Mouse (Mus musculus): ENCODE results near the gene Mapk11. TPM values are rescaled to one million over a fixed set of nuclear protein-coding genes. Genes with fewer than 3 reads are reported as not detected.

Mapk11 gene
- total RNA-seq, 4 experiments from 2014 or later = 1.1 to 2.8 (median 2.7) TPM

DNA sequence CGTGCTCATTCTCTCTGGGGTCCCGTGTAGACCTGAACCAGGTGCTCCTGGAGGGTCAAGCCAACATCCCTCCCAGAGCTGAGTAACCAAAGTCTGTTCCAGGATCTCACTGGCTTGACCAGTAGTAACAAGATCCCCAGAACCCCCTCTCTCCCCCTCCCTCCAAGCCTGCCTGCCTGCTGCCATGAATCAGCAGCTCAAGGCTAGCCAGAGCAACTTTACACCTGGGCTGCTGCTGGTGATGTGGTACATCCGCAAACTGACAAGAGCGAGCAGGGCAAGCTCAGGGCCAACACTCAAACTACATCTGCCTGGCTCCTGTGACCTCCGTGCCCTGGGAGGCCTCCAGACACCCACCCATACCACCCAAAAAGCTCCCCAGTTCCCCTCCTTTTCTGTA lies 8.0 kb downstream of the Mapk11 start:
- no peak for DNase-seq (ENCODE audit: low spot score)

DNA sequence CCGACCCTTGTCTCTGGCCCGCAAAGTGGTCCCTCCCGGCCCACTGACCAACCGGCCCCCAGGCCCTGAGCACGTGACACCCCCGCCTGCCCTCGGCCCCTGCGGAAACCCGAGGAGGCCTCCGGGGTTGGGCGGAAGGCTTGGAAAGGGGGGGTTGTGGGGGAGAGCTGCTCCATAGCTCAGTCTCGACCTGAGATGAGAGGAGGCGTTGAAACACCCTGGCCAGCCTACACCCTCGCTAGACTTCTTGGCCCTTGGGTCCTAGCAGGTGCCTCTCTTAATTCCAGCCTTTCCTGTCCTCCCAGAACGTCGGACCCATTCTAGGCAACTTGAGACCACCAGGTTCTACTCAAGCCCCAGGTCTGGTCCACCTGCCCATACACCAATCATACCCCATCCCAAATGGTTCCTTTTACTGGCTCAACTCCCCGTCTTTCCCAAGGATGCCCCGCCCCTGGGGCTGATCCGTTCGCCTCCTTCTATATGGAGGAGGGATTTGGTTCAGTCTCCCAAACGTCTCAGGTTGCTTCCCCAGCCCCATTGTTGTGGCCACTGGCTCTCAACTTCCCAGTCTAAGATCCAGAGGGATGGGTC lies 8.7 kb downstream of the Mapk11 start, which contains the start of gene Mapk12:
Gene Mapk12, minus strand, starts transcription at position 45 of the 594 bp plus-strand sequence.
- peak; percentile 72 for DNase-seq (ENCODE audit: low spot score)

DNA sequence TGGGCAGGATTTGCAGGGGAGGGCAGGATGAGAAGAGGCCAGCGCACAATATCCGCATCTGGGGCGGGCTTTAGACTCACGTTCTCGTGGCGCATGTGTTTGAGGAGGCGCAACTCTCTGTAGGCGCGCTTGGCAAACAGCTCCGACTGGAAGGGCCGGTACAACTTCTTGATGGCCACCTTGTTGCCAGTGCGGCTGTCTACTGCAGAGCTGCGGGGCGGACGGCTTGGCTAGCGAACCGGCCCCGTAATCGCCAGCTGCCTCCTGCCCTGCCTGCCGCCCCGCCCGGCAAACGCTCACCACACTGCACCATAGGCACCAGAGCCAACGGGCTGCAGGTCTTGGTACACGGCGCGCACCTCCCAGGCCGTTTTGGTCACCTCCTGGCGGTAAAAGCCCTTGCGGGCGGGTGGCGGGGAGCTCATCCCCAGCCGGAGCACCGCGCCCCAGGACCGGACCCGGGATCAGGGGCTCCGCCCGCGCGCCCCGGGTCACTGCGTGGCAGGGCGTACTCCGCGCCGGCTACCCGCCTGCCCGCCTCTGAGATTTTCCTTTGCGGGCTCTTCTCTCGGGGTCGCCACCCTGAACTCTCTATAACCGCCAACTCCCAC lies 9.3 kb downstream of the Mapk11 start:
- DNase-seq (ENCODE audit: low spot score) = peak; percentile 72

DNA sequence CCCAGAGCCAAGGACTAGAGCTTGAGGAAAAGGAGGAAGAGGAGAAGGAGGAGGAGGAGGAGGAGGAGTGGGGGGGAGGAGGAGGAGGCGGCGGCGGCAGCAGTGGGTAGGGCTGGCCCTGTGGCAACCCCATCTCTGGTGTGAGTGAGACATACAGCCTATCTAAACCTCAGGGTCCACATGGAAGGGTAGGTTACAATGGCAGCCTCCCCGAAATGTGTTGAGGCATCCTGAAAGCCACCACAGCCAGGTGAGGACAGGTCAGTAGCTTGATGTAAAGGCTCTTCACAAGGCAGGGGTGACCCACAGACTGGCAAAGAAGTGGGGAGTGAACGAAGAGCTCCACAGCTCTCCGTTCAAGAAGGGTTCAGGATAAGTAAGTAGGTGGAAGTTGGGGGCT lies 10.9 kb downstream of the Mapk11 start:
- DNase-seq (ENCODE audit: low spot score) = no peak

DNA sequence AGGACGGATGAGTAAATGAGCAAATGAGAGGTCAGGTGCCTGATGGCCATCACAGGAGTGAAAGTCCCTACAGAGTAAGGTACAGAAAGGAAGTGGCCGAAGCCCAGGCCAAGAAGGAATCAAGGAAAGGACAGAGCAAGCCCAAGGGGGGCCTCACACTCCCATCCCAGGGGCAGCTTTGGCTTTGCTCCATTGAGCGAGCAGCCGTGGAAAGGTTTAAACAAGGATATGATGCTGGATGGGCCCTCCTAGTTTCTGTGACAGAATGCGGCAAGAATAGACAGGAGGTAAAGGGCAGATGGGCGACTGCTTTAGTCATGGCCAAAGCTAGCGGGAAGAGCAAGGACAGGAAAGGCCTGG lies 11.4 kb downstream of the Mapk11 start:
- no peak for DNase-seq (ENCODE audit: low spot score)

DNA sequence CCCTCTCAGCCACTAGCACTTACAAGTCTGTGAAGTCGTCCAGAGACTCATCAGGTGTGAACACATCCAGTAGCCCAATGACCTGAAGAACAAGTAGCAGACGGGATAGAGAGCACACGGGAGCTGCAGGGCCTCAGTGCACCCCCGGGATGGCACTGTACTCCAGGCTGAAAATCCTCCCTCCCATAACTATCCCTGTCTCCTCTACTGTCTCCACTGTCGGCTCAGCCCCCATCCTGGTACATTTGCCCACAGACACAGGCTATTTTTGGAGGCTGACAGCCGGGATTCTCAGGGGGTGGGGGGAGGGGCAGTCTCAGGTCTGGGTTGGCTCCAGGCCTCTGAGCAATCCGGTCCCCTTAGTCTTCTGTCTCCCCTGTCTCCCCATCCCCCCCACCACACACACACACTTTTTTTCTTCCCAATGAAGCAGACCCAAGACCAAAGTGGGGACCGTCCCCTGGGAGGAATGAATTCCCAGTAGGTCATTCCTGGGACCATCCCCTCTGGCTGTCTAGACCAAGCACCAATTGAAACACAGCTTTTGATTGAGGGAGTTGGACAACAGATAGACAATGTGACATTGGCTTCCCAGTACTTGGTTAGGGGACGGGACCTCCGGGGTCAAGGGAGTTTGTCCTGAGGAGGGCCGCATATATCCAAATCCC lies 11.9 kb downstream of the Mapk11 start:
- no peak for DNase-seq (ENCODE audit: low spot score)

DNA sequence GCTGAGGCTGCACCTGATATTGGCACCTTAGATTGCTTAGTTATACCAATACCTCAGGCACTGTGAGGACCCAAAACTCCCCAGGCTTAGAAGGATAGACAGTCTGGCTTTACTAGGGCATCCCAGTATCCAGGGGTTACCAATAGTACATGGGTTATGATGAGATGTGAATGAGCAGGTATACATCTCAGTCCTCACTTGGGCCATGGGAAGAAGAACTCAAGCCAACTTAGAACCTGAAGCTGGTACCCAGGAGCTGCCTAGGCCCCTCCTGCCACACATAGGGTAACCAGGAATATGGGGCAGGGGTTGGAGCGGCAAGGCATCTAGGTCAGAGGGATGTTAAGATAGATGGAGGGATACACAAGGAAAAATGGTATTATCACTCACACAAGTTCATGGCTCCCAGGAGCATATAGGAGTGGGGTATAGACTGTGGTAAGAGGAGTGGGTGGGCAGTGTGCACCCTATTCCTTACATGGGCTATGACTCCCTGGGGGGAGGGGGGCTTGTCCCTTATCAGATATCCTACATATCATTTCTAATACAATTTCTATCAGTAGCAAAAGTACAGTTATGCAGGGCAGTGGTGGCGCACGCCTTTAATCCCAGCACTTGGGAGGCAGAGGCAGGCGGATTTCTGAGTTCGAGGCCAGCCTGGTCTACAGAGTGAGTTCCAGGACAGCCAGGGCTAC lies 12.8 kb downstream of the Mapk11 start:
- no peak for DNase-seq (ENCODE audit: low spot score)

DNA sequence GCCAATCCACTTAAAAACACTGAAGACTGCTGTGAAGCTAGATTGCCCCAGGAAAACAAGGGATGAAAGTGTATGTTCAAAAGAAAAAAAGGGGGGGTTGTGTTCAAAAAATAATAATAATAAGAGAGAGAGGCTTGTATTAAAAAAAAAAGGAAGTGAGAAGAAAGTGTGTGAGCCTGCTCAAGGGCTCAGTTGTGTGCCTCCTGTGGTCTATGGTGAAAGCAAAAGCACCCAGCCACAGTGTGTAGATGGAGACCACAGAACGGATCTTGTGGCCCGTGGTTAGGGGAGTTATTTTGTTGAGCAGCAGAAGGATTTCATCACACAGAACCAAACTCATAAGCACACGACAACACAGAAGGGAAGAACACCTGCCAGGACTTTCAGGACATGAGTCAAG lies 18.1 kb downstream of the Mapk11 start:
- DNase-seq (ENCODE audit: low spot score) = no peak

DNA sequence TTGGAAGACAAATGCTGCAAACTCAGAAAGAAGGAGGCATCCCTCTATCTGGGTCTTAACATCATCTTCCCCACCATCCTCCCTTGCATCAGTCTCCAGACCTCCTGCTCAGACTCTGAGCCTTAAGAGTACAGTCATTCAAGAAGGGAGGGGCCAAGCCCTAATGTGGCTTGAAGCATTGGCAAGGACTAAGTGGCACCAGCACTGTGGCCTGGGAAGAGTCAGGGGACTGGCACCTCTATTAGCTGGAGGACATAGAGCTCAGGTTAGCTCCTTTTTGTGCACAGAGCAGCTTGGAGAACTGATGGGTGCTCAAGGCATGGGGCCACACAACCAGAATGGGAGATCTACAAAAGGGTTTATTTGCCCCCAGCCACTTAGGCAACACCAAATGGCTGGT lies 19.2 kb downstream of the Mapk11 start:
- no peak for DNase-seq (ENCODE audit: low spot score)

DNA sequence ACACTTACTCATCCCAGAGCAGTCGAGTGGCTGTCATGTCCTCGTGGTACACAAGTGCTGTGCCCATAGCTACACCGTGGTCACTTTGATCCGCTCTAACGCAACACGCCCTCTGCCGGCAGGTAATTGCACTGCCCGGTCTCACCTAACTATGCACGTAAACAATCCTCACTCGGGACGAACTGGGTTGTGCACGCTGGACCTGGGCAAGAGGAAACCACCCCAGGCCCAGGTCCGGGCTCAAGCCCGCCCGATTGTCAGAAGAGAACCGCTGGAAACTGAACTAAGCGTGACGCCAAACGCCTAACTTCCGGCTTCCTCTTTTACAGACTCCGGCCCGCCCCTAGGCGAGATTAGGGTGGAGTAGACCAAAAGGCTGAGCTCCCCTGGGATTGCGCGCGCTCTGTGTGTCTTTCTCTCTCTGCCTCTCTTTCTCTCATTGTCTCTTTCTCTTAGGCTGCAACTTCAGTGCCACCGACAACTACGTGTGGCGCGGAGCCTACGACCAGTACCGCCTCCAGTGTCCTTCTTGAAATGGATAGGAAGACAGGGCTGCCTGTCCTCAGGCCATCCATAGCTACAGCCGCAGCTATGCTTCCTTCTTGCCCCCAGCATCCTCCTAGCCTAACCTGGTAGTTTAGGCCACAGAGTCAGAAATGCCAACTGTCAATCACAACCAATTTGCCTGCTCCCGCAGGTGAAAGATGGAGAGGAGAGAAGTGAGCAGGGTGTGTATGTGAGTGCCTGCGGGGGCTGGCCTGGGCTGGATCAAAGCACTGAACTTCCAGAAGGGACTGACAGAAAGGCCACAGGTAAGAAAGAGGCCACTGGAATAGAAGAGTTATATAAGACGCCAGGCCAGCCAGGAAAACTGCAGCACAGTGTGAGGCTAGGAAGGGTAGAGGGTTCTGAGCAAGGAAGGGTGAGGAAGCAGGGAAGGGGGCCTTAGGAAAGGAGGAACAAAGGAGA lies 20.8 kb downstream of the Mapk11 start, which contains the start of gene Hdac10:
Gene Hdac10, minus strand, starts transcription at position 319 of the 969 bp plus-strand sequence.
- peak; percentile 91 for DNase-seq (ENCODE audit: low spot score)

DNA sequence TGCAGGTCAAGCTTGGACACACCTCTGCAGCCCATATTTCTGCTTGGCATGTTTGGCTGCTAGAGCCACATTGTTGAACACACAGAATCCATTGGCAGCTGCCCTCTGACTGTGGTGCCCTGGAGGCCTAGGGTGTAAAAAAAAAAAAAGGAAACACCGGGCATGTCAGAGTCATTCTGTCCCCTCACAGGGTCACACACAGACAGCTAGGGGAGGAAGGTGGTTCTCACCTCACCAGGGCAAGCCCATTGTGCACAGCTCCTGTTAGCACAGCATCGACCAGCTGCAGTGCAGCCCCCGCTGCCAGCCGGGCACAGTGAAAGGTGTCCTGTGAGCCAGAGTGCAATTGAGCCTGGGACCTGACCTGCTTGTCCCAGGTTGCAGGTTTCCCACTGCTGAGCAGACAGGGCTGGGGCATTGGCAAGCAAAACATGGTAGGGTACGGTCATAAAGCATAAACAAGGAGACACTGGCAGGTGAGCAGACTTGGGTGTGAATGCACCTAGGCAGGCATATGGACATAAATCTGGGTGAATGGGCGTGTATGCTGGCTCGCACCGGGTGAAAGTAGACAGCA lies 22.0 kb downstream of the Mapk11 start:
- no peak for DNase-seq (ENCODE audit: low spot score)

DNA sequence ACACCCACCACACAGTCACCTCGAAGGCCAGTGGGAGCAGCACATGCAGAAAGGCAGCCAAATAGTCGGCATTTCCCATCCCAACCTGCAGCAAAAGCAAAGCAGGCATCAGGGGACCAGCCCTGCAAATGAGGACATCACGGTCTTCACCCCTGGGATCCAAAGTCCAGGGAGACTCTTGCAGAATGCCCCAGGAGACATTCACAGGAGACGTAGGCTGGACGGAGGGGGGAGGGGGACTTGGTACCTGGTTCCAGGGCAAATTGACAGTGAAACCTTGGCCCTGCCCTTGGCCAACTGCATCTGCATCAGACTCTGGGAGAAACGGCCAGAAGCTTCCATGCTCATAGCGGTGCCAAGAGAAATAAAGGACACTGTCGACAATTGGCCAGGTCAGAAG lies 22.8 kb downstream of the Mapk11 start:
- DNase-seq (ENCODE audit: low spot score) = no peak

DNA sequence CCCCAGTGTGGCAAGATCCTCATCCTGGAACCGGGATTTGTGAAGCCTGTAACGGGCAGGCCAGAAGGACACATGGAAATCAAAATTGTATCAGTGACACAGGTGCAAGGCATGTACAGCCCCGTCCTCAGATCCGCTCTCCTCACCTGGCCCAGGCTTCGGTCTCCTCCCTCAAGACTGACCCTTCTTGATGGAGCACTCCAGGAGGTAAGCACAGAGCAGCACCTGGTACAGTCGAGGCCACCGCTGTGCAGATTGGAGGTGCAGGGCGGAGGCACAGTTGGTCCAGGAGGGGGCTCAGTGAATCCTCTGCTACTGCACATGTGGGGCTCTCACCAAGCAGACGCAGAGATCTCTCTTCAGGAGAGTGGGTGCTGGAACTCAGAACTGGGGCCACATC lies 24.1 kb downstream of the Mapk11 start:
- no peak for DNase-seq (ENCODE audit: low spot score)

DNA sequence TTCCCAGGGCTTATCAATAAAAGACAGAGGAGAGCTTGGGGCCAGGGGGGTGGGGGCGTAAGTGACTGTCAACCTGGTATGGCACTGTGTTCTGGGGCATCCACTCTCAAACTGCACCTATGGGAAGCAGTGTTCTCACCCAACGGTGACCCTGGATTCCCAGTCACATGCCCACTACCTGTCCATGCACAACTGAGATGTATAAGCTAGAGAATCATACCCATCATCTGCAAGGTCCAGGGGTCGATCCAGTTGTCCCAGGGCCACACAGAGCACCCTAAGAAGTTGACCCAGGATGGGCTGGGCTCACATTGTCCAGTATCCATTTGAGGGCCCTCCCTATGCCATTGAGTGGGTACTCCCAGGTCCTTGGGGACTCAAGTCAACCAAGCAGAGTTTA lies 25.1 kb downstream of the Mapk11 start:
- DNase-seq (ENCODE audit: low spot score) = no peak

DNA sequence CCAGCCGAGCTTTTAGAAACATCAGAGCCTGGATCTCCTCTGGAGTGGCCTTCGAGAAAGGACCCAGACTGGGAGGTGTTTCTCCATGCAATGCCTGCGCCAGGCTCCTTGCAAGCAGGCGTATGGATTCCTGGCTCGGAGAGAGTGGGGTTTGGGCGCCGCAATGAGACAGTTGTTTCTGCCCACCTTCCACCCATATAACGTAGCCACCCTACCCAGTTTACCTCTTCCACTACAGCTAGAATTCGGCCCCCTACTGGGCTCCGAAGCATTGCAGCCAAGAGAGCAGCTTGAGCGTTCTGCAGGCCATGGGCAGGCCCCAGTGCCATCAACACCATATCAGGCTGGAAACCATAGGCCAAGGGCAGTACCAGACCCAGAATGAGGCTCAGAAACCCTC lies 25.8 kb downstream of the Mapk11 start:
- no peak for DNase-seq (ENCODE audit: low spot score)

DNA sequence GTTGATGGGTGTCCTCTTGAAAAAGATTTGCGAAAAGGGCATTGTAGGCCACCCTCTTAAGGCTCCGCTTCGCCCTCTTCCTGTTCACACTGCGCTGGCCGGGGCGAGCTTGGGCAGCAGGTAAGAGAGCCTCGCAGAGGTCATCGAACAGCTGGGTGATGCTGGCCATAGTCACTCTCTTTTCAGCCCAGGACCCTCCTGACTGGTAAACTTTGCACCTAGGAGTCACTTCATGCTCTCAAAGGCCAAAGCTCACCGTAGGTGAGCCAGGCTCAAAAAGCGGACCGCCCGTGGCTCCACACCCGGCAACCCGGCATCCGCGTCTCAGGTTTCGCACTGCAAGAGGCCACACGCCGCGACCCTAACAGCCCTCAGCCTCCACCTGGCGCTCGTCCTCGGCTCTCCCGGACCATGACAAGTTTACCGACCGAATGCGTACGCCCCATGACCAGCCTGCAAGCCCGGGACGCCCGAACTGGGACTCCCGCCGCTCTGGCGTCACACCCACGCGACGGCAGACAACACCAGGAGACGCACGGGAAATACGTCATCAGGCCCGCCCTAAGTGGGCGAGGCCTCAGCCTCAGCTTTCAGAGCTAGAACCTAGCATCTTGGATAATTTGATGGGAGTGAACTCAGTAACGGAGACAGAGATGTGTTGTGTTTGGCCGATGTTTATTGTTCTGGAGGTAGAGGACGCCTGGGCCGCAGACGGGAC lies 26.6 kb downstream of the Mapk11 start, which contains the start of gene Tubgcp6:
Gene Tubgcp6, minus strand, starts transcription at position 464 of the 718 bp plus-strand sequence.
- peak; percentile 96 for DNase-seq (ENCODE audit: low spot score)

DNA sequence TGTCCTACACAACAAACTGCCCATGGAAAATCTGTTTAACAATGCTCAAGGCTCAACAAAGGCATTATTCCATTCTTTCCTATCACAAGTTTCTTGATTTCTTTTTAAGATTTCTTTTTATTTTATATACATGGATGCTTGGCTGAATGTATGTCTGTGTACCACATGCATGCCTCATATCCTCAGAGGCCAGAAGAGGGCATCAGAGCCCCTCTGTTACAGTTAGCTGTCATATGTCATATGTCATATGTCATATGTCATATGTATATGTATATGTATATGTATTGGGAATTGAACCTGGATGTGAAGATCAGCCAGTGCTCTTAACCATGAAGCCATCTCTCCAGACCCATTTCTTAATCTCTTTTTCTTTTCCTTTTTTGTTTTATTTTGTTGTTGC lies 31.4 kb downstream of the Mapk11 start:
- DNase-seq (ENCODE audit: low spot score) = no peak

DNA sequence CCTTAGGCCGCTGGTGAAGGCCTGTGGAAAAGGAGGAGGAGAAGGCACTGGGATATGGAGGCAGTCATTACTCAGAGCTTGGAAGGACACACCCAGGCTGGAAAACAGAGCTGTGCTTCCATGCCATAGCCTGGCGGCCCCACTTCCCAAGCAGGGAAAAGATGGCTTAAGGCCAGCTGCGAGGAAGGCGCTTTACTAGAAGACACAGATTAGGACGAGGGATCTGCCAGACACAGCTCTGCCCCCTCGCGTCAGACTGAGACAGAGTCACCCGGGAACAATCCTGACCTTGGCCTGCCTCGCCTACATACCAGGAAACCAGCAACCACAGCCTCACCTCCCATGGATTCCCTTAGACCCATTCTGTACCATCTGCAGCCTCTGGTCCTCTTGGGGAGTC lies 39.3 kb downstream of the Mapk11 start:
- no peak for DNase-seq (ENCODE audit: low spot score)

DNA sequence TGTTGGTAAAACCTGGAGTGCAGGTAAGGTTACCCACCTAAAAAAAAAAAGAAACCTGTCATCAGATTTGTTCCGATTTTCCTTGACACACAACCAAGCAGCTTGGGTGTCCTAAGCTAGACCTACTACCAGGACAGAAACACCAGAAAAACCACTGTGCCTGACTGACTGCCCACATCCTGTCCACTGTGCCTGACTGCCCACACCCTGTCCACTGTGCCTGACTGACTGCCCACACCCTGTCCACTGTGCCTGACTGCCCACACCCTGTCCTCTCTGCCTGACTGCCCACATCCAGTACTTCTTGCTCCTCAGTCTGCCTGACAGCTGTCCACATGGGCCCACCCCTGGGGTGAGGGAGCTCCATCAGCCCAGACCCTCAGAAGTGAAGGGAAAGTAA lies 42.5 kb downstream of the Mapk11 start:
- DNase-seq (ENCODE audit: low spot score) = no peak

DNA sequence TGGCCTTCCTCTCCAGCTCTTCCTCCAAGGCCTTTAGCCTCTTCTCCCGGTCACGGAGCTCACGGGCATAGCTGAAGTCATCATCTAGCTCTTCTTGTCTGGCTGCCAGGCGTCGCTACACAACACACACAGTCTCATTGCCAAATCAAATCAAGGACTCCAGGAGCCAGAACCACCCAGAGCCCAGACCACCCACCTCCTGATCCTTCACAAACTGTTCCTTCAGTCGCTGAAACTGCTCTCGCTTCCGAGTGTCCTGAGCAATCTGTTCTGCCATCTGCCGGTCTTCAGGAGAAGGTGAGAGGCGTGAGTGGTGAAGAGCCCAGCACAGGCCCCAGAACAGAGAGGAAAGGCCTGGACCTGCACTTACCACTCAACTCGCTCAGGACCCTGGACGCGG lies 43.4 kb downstream of the Mapk11 start:
- no peak for DNase-seq (ENCODE audit: low spot score)

Data from heart, adult 8-10 months (tissue).